Mouse (Mus musculus): Measurements from ENCODE around the gene Scaf4.
"Not testable (repeated sequence)": the region's sequence is repeated elsewhere in the genome, so short reads cannot be mapped to it uniquely, and the experiment has no call there.

The Scaf4 gene

GRCm38 (mm10) chr16:90235188-90235587, 49.1 kb downstream of the Scaf4 start:
- no peak for DNase-seq (ENCODE audit: low spot score in 2 of 2)

- no peak for DNase-seq (ENCODE audit: low spot score in 2 of 2)
These were observed 49.7 kb downstream of the Scaf4 start for GRCm38 (mm10) chr16:90234617-90235016.

- no peak for DNase-seq (ENCODE audit: low spot score in 2 of 2)
These were observed 50.6 kb downstream of the Scaf4 start for GRCm38 (mm10) chr16:90233702-90234101.

- no peak for DNase-seq (ENCODE audit: low spot score in 2 of 2)
These were observed 53.0 kb downstream of the Scaf4 start for GRCm38 (mm10) chr16:90231302-90231701.

GRCm38 (mm10) chr16:90229897-90230296, 54.4 kb downstream of the Scaf4 start:
- DNase-seq (ENCODE audit: low spot score in 2 of 2) = no peak

DNA sequence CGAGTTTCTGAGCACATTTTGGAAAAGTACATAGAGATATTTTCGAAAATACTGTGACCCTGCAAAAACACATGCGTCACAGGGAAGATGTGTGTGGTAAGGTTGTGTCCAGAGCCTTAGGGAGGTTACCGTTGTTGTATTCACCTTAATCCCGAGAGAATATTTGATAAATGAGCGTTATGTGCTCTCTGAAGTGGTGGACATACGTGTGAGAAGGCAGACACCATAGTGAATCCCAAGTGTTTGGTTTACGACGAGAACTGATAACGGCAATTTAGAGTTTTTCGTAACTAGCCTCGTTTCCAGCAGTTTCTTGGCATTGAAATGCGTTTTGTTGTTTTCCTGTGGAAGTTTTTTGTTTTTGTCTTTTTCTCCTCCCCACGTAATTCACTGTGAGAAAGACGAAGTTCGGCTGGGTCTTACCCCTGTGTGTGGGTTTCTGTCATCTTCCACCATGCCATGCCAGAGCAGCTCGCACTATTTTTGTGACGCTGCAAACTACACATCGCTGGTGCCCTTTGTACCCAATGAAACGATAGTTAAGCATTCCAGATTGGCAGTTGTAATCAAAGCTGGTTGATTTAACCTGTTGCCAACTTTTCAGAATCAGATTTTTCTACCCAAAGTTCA, 62.7 kb downstream of the Scaf4 start:
- DNase-seq (ENCODE audit: low spot score in 2 of 2) = no peak

GRCm38 (mm10) chr16:90220892-90221431, 63.3 kb downstream of the Scaf4 start:
- DNase-seq (ENCODE audit: low spot score in 2 of 2) = peak; percentile 23 to 29

GRCm38 (mm10) chr16:90220026-90220891, 64.0 kb downstream of the Scaf4 start, which contains the start of gene Sod1:
TSS of gene Sod1 (plus strand) at chr16:90220754.
- DNase-seq (ENCODE audit: low spot score in 2 of 2) = peak; percentile 85 to 94

GRCm38 (mm10) chr16:90219445-90219844, 64.9 kb downstream of the Scaf4 start:
- DNase-seq (ENCODE audit: low spot score in 2 of 2) = not testable (repeated sequence)

GRCm38 (mm10) chr16:90217926-90218325, 66.4 kb downstream of the Scaf4 start:
- no peak for DNase-seq (ENCODE audit: low spot score in 2 of 2)

DNA sequence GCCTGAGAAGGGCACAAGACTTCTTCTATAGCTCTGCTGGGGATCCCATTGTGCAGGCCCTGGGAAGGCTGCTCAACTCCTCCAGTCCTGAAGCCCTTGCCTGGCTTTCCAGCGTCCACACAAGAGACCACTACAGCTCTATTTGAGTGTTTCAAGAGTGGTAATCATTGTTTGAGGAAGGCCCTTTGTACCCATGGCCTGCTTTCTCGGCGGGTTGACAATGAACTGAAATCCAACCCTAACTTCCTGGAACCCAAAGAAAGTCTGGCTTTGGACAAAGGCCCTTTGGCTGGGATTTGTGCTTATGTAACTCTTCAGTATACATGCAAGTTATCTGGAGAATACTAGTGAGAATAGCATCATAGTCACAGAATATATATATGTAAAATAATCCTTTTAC, 66.9 kb downstream of the Scaf4 start:
- DNase-seq (ENCODE audit: low spot score in 2 of 2) = no peak

DNA sequence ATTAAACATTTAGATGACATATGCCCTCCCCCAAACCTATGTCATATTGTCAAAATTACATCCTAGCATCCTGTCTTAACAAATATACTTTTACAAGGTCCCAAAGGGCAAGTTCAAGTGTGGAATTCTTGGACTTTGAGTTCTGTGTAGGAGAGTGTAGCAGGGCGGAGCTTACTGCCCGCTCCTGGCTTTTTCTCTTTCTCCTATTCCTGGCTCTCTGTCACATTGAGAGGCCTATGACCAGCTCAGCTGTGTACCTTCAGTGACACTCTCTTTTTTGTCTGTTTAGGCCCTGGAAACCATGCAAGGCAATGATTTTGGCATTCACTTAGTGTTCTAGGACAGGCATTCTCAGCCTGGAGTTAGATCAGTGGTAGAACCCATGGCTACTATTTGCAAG, 67.9 kb downstream of the Scaf4 start:
- no peak for DNase-seq (ENCODE audit: low spot score in 2 of 2)

DNA sequence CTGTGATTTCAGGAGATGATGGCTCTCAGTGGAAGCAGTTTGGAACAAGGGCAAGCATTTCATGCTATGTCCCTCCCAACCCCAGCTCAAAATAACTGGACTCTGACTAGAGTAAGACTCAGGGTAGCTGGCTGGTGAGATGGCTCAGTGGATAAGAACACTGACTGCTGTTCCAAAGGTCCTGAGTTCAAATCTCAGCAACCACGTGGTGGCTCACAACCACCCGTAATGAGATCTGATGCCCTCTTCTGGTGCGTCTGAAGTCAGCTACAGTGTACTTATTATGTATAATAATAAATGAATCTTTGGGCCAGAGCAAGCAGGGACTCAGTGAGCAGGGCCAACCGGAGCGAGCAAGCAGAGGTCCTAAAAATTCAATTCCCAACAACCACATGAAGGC, 68.4 kb downstream of the Scaf4 start:
- not testable (repeated sequence) for DNase-seq (ENCODE audit: low spot score in 2 of 2)

- no peak for DNase-seq (ENCODE audit: low spot score in 2 of 2)
These were observed 69.4 kb downstream of the Scaf4 start for GRCm38 (mm10) chr16:90214731-90215565.

DNA sequence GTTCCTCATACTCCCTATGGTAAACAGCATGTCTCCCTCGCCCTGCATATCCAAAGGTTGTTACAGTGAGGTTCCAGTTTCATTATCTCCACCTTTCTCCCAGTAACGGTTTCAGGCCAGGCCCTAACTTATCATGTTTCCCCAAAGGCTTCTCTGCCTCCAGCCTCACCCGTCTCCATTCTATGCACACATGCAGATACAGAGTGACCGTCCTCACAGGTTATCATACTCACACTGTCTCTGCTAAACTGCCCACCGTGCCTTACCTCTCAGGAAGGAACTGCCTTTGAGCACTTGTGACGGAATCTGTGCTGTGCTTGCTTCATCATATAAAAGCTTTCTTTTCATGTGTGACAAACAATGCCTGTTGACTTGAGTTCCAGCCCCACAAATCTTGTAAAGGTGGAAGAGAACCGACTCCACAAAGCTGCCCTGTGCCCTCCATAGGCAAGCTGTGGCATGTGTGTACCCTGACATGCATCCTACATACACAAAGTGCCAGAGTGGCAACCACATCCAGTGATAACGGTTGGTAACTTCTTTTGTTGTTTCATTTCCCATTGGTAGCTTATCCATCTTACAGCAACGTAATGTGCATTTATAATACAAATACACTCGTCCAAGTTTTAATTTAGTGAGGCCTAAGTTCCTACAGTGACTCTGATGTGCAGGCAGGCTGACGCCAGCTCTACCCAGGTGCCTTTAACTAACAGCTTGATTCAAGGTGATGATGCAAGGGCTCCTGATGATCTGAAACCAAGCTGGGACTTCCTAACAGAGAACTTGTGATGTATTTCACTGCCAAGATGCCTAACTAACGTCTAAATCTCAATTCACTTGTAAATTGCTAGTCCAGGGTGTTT, 70.6 kb downstream of the Scaf4 start:
- DNase-seq (ENCODE audit: low spot score in 2 of 2) = no peak

- DNase-seq (ENCODE audit: low spot score in 2 of 2) = no peak
These were observed 72.5 kb downstream of the Scaf4 start for GRCm38 (mm10) chr16:90211767-90212166.

- DNase-seq (ENCODE audit: low spot score in 2 of 2) = no peak
These were observed 73.6 kb downstream of the Scaf4 start for GRCm38 (mm10) chr16:90210717-90211116.

- no peak for DNase-seq (ENCODE audit: low spot score in 2 of 2)
These were observed 75.3 kb downstream of the Scaf4 start for GRCm38 (mm10) chr16:90208996-90209395.

- DNase-seq (ENCODE audit: low spot score in 2 of 2) = no peak
These were observed 79.4 kb downstream of the Scaf4 start for GRCm38 (mm10) chr16:90204868-90205267.

DNA sequence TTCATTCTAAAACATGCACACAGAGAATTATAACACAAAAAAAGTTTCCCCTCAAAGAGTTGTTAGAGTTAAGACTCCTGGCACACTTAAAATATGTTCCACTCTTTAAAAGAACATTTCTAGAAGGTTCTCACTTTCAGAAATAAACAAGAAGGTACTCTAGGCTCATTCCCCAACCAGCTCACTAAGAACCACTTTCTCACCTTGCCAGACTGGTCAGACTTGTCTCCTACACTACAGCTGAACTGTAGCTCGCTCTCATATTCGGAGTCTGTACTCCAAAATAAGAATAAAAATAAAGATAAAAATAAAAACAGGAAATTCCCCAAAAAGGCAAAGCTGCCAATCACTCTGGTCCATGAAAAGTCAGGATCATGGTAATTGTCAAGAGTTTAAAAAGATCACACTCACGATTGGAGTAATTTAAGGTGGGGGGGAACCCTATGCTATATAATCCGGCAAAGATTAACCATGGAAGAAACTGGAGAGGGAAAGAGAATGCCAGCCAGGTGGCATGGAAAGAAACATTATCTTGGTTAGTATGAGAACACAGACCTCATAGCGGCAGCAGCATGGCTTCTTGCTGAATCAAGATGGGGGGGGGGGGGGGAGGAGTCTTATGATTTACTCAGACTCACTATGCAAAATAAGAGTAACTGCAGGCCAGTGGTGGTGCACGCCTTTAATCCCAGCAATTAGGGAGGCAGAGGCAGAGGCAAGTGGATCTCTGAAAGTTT, 80.9 kb downstream of the Scaf4 start:
- no peak for DNase-seq (ENCODE audit: low spot score in 2 of 2)

All from frontal cortex, postnatal 14 days (tissue).